ENCODE assay signal across 9 mouse cellular contexts in genomic region chr7:34351997-34352396, GRCm38 (mm10). TPM values are rescaled to one million over a fixed set of nuclear protein-coding genes. Genes with fewer than 3 reads are reported as not detected.
DNase-seq lines count a peak whose midpoint lies in the region; ATAC-seq and TF ChIP-seq lines count a peak whose summit lies in the region.
"Had no signal": no experiment of that assay in that cellular context is flagged by ENCODE, and none has a peak within 500 bp of the region (broad histone marks: within the 10 kb centered on the region; RNA-seq: fewer than 3 reads in every experiment).

No protein-coding gene starts in this region.

- intact Hi-C loops in left cerebral cortex, postnatal 14 days (cut with DNase I): no loop called here

- H3K9me3 ChIP-seq in hindbrain, embryonic 10.5 days: no peaks in the 10 kb centered on the region

- peak; percentile 53 for DNase-seq in CD4-positive, CD25-positive, alpha-beta regulatory T cell, adult 2 months (ENCODE audit: low read depth, low spot score)
- DNase-seq in layer of hippocampus, adult 2 months (ENCODE audit: low spot score in 2 of 2): no peak
- no peak for DNase-seq in layer of hippocampus, adult 18-20 months (ENCODE audit: low spot score in 2 of 2)
- peak; percentile 7 for DNase-seq in T-cell, adult 2 months (ENCODE audit: low spot score)
- DNase-seq in lung, postnatal 10 days: peak; percentile 40
- DNase-seq in left cerebral cortex, postnatal 14 days (ENCODE audit: low spot score in 2 of 2): no peak
- DNase-seq in hindbrain, embryonic 10.5 days (ENCODE audit: low spot score): no peak
- DNase-seq: right cerebral cortex, postnatal 25 days had no signal

- peaks cover 98% of the 10 kb centered on the region for H3K36me3 ChIP-seq in hindbrain, embryonic 10.5 days

- peak; percentile 69 for TF ChIP-seq CTCF in layer of hippocampus, adult 2 months (conservative IDR thresholded peaks at IDR 0.05)

- H3K4me3 ChIP-seq in layer of hippocampus, adult 2 months: no peak overlapping the region
- no peak overlapping the region for H3K4me3 ChIP-seq in hindbrain, embryonic 10.5 days

- no peak for ATAC-seq in CD4-positive, CD25-positive, alpha-beta regulatory T cell, adult 4 months

- H3K27ac ChIP-seq in layer of hippocampus, adult 2 months: no peak overlapping the region
- no peak overlapping the region for H3K27ac ChIP-seq in hindbrain, embryonic 10.5 days

- no peaks in the 10 kb centered on the region for H3K27me3 ChIP-seq in hindbrain, embryonic 10.5 days (ENCODE audit: insufficient read depth, poor library complexity, severe bottlenecking)

- WGBS in hindbrain, embryonic 10.5 days: 93% methylated on average over 1 of the region's 1 CpGs

- H3K4me1 ChIP-seq in hindbrain, embryonic 10.5 days (replicated peaks): no peaks in the 10 kb centered on the region

RNA-seq across cellular contexts. Expression of gene 4931406P16Rik, which starts 38.6 kb away (rescaled TPM):
- polyA plus RNA-seq in CD4-positive, CD25-positive, alpha-beta regulatory T cell, adult 4 months (2017; shearing (Covaris generic)): 10 to 100 TPM; 22.7 to 30.8 TPM
- total RNA-seq in layer of hippocampus, adult 2 months (2021): 10 to 100 TPM; 36.6 to 41.1 TPM
- 10 to 100 TPM; 31.9 to 33.6 TPM for total RNA-seq in layer of hippocampus, adult 18-20 months (2021)
- 10 to 100 TPM; 40.2 to 49.3 TPM for total RNA-seq in left cerebral cortex, postnatal 14 days (2021)
- 25.2 and 26.8 TPM in 2 replicates for polyA plus RNA-seq in hindbrain, embryonic 10.5 days (2016; fragmentation: Nextera tagmentation; extraction: Ambion mirVana)

RNA-seq across cellular contexts. Expression of gene Lsm14a, which starts 41.1 kb away (rescaled TPM):
- 10 to 100 TPM; 30.7 to 49.8 TPM for polyA plus RNA-seq in CD4-positive, CD25-positive, alpha-beta regulatory T cell, adult 4 months (2017; shearing (Covaris generic))
- total RNA-seq in layer of hippocampus, adult 2 months (2021): 10 to 100 TPM; 87.3 to 94.3 TPM
- total RNA-seq in layer of hippocampus, adult 18-20 months (2021): 10 to 100 TPM; 89.8 to 94.0 TPM
- total RNA-seq in left cerebral cortex, postnatal 14 days (2021): 10 to 100 TPM; 70.2 to 72.7 TPM
- 84.5 and 104 TPM in 2 replicates for polyA plus RNA-seq in hindbrain, embryonic 10.5 days (2016; fragmentation: Nextera tagmentation; extraction: Ambion mirVana)

Comparison
In these comparisons a context has a peak if more than half of its experiments do, and no peak if none do; other contexts are left out.
1. DNase-seq: peak in CD4-positive, CD25-positive, alpha-beta regulatory T cell, adult 2 months (single experiment), T-cell, adult 2 months (single experiment) and lung, postnatal 10 days (single experiment); none in layer of hippocampus, adult 2 months (0 of 2), layer of hippocampus, adult 18-20 months (0 of 2), left cerebral cortex, postnatal 14 days (0 of 2) and hindbrain, embryonic 10.5 days (single experiment).